Mouse (Mus musculus): ENCODE results near the gene Gp1bb.

DNA sequence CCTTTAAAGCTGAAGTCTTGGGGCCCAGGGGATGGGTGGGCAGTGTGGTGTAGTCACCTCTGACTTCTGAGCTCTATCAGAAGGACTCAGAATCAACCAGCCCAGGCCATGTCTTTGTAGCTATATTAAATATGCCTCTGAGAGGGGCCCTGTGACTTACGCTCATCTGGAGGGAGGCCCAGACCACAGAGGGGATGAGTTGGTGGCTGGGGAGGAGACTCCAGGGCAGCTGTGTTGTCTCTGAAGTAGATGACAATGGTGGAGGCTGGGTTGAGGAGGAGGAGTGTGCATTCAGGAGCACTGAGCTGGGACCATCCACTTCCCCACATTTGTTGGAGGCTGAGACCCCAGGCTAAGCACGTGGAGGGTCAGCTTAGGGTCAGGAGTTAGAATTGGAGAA is 3.9 kb downstream of the Gp1bb start:
- TF ChIP-seq CTCF (conservative IDR thresholded peaks at IDR 0.05 in 1 of 2, IDR thresholded peaks at IDR 0.05 in 1 of 2; ENCODE audit: low read depth in 2 of 2, low read length in 2 of 2) (no peak), EP300 (IDR thresholded peaks at IDR 0.05; ENCODE audit: low read length) (no peak), TCF12 (IDR thresholded peaks at IDR 0.05; ENCODE audit: low read depth, low read length) (no peak), GABPA (IDR thresholded peaks at IDR 0.05; ENCODE audit: insufficient replicate concordance, low read depth, low read length) (no peak), USF2 (conservative IDR thresholded peaks at IDR 0.05; ENCODE audit: low read depth, low read length) (no peak), RAD21 (IDR thresholded peaks at IDR 0.05; ENCODE audit: low read depth, low read length) (no peak), ZNF384 (IDR thresholded peaks at IDR 0.05; ENCODE audit: low read depth, low read length) (no peak), SMC3 (IDR thresholded peaks at IDR 0.05; ENCODE audit: low read depth, low read length) (no peak), E2F4 (IDR thresholded peaks at IDR 0.05; ENCODE audit: insufficient replicate concordance, low read depth, low read length) (no peak), ZC3H11A (IDR thresholded peaks at IDR 0.05; ENCODE audit: low read depth, low read length) (no peak), POLR2A (IDR thresholded peaks at IDR 0.05; ENCODE audit: low read depth, low read length) (no peak), UBTF (IDR thresholded peaks at IDR 0.05; ENCODE audit: low read depth, low read length) (no peak), SIN3A (IDR thresholded peaks at IDR 0.05; ENCODE audit: low read length) (no peak), HCFC1 (IDR thresholded peaks at IDR 0.05; ENCODE audit: low read depth, low read length) (no peak)

Measured in CH12.LX (cell line).